Mouse (Mus musculus) heart, embryonic 14.5 days (tissue): ENCODE data around the gene Morn1. TPM values are rescaled to one million over a fixed set of nuclear protein-coding genes. Genes with fewer than 3 reads are reported as not detected.

Experiments used
- ATAC-seq: fragments of 200-750 bp; cut with Nextera tagmentation; 2 replicates; pipeline ENCODE4 v1.8.0; 2017; ENCODE audit warnings: low read depth, moderate TSS enrichment; ENCODE audit not compliant: insufficient number of reproducible peaks, insufficient read depth, low FRiP score
- H3K27ac ChIP-seq, 2 experiments: fragments of 200-500 bp in 1 of 2; fragments of 300-500 bp in 1 of 2; sonication (generic) in 1 of 2; replicated peaks in 1 of 2; 2 replicates each; pipeline ENCODE4 v1.5.1; 2012 to 2014; ENCODE audit warnings: low read depth in 2 of 2, low read length in 2 of 2, control low read depth in 1 of 2, mild to moderate bottlenecking in 1 of 2, mixed read lengths in 1 of 2; ENCODE audit not compliant: control insufficient read depth in 1 of 2, insufficient read depth in 1 of 2
- H3K27me3 ChIP-seq: fragments of 300-500 bp; sonication (generic); 2 replicates; pipeline ENCODE4 v1.6.1; 2014; ENCODE audit warnings: mild to moderate bottlenecking, low read length, control low read depth; ENCODE audit not compliant: control insufficient read depth, insufficient read depth
- H3K36me3 ChIP-seq: fragments of 300-500 bp; sonication (generic); 2 replicates; pipeline ENCODE4 v1.6.1; 2014; ENCODE audit warnings: mild to moderate bottlenecking, control low read depth, low read length, mixed read lengths; ENCODE audit not compliant: control insufficient read depth, insufficient read depth
- H3K4me1 ChIP-seq, 2 experiments: fragments of 200-500 bp in 1 of 2; fragments of 300-500 bp in 1 of 2; sonication (generic) in 1 of 2; 2 replicates each; pipeline ENCODE4 v1.6.1; 2012 to 2014; ENCODE audit warnings: low read length in 2 of 2, control low read depth in 1 of 2, mixed read lengths in 1 of 2; ENCODE audit not compliant: control insufficient read depth in 2 of 2, insufficient read depth in 2 of 2
- H3K4me2 ChIP-seq: fragments of 300-500 bp; sonication (generic); 2 replicates; pipeline ENCODE4 v1.6.1; 2014; ENCODE audit warnings: mild to moderate bottlenecking, low read length
- H3K4me3 ChIP-seq, 2 experiments: fragments of 200-500 bp in 1 of 2; fragments of 300-500 bp in 1 of 2; sonication (generic) in 1 of 2; 2 replicates each; pipeline ENCODE4 v1.5.1; 2012 to 2014; ENCODE audit warnings: low read length in 2 of 2, mild to moderate bottlenecking in 2 of 2, control low read depth in 1 of 2, low read depth in 1 of 2, moderate library complexity in 1 of 2; ENCODE audit not compliant: control insufficient read depth in 1 of 2, insufficient read depth in 1 of 2
- H3K9ac ChIP-seq: fragments of 300-500 bp; sonication (generic); 2 replicates; pipeline ENCODE4 v1.6.1; 2014; ENCODE audit warnings: mild to moderate bottlenecking, low read length
- H3K9me3 ChIP-seq: fragments of 300-500 bp; sonication (generic); 2 replicates; pipeline ENCODE4 v1.6.1; 2016; ENCODE audit warnings: low read length, control low read depth; ENCODE audit not compliant: control insufficient read depth
- WGBS: fragments of 180-500 bp; shearing (Covaris S2); extraction: QIAGEN DNeasy Blood & Tissue Kit; methylation state at CpG from one replicate; pipeline ENCODE4 v1.1.7; 2014; 5-methylcytosine and 5-hydroxymethylcytosine counted together
- polyA plus RNA-seq: library from polyadenylated mRNA; unstranded; fragments of >200 nt; fragmentation: Nextera tagmentation; extraction: Ambion mirVana; gene quantifications from 2 replicates; pipeline ENCODE4 v1.2.1, GENCODE M21; 2014

Gene Morn1
- 2.5 and 3.0 TPM in 2 replicates for polyA plus RNA-seq

- H3K27me3 ChIP-seq: no peaks in the 10 kb centered on the region
- peak within 1 kb of the TSS; percentile 99 for H3K4me2 ChIP-seq
- WGBS: under 1% methylated on average over 83 of the region's 85 CpGs
- peak; percentile 95 for ATAC-seq
- peak within 1 kb of the TSS; percentile 95 to 97 for H3K4me3 ChIP-seq
- H3K9me3 ChIP-seq: no peaks in the 10 kb centered on the region
- peak within 1 kb of the TSS; percentile 86 to 93 for H3K27ac ChIP-seq
- H3K4me1 ChIP-seq: peaks cover 6 to 24% of the 10 kb centered on the region in 2 experiments; a peak in 3 of 4 replicates
- H3K9ac ChIP-seq: peak within 1 kb of the TSS; percentile 95
- peaks cover 28% of the 10 kb centered on the region for H3K36me3 ChIP-seq
These were observed at the start of gene Morn1, which contains the start of gene Rer1 for GRCm38 (mm10) chr4:155086108-155087024. Gene Morn1 (plus strand): TSS chr4:155086577. Gene Rer1 (minus strand): TSS chr4:155086382.

GRCm38 (mm10) chr4:155040197-155040596, 46.2 kb upstream of the Morn1 start:
- Histone ChIP-seq H3K4me2 (no peak overlapping the region), H3K9ac (no peak overlapping the region), H3K9me3 (no peaks in the 10 kb centered on the region), H3K27me3 (peaks cover 86% of the 10 kb centered on the region), H3K36me3 (no peaks in the 10 kb centered on the region), H3K4me1 (no peaks in the 10 kb centered on the region), H3K27ac (no peak overlapping the region), H3K4me3 (no peak overlapping the region)
- 56% methylated on average over 9 of the region's 9 CpGs for WGBS
- ATAC-seq: no peak

DNA sequence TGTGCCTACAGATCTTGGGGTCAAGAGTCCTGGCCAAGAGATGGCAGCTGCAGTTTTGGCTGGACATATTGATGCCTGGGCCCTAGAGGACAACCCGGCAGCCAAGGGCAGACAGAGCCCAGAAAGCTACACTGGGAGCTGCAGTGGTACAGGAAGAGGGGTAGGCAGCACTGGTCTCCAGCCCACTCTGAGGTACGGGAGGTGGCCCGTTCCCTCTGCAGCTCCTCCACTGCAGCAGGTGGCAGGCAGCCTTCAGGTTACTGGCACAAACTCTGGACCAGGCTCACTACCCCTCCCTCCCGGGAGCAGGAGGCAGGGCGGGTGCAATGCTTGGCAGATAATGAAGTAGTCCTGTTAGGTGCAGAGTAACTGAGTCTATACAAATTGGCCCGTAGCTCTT, 45.7 kb upstream of the Morn1 start:
- Histone ChIP-seq H3K9ac (no peak overlapping the region), H3K4me3 (no peak overlapping the region), H3K4me2 (no peak overlapping the region), H3K4me1 (no peaks in the 10 kb centered on the region), H3K27me3 (peaks cover 86% of the 10 kb centered on the region), H3K27ac (no peak overlapping the region), H3K9me3 (no peaks in the 10 kb centered on the region), H3K36me3 (no peaks in the 10 kb centered on the region)
- 64% methylated on average over 6 of the region's 6 CpGs for WGBS
- no peak for ATAC-seq

DNA sequence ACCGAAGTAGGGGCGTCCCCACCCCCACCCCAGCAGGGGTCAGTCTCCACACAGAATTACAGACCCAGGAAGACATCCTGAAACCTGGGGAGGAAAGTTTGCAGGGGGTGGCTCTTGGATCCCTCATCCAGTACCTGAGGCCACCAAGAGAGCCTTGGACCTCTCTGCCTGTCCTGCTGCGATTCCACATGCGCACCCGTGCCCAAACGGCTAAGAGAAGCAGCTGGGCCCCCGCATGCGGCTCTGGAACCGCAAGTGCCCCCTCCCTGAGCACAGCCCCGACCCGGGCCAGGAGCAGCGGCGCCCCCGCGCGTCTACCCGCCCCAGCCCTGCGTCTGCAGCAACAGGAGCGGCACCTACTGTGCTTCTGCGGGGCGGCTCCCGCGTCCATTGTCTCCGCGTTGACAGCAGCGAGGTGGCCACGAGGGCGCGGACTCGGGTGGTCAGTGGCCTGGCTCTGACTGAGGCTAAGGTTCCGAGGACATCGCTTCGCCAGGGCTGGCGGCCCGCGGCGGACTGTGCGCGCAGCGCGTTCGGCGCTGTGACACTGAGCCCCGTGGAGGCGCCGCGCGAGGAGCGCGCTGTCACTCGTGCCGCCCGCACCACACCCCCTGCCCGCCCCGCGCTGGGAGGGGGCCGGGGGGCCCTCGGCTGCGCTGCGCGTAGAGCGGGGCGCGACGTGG, 43.6 kb upstream of the Morn1 start:
- Histone ChIP-seq H3K4me1 (no peaks in the 10 kb centered on the region), H3K27me3 (peaks cover 82% of the 10 kb centered on the region), H3K4me3 (peak overlapping the region in 1 of 2 experiments; percentile 19; a peak in 1 of 4 replicates), H3K4me2 (peak overlapping the region; percentile 34), H3K9ac (no peak overlapping the region), H3K9me3 (no peaks in the 10 kb centered on the region), H3K36me3 (no peaks in the 10 kb centered on the region), H3K27ac (no peak overlapping the region)
- 3% methylated on average over 54 of the region's 65 CpGs for WGBS
- no peak for ATAC-seq

GRCm38 (mm10) chr4:155043289-155043625, 43.1 kb upstream of the Morn1 start:
- Histone ChIP-seq H3K27ac (no peak overlapping the region), H3K4me2 (peak overlapping the region; percentile 34), H3K27me3 (peaks cover 81% of the 10 kb centered on the region), H3K4me1 (no peaks in the 10 kb centered on the region), H3K36me3 (no peaks in the 10 kb centered on the region), H3K4me3 (peak overlapping the region in 1 of 2 experiments; percentile 19; a peak in 1 of 4 replicates), H3K9me3 (no peaks in the 10 kb centered on the region), H3K9ac (no peak overlapping the region)
- no peak for ATAC-seq
- 3% methylated on average over 25 of the region's 25 CpGs for WGBS

DNA sequence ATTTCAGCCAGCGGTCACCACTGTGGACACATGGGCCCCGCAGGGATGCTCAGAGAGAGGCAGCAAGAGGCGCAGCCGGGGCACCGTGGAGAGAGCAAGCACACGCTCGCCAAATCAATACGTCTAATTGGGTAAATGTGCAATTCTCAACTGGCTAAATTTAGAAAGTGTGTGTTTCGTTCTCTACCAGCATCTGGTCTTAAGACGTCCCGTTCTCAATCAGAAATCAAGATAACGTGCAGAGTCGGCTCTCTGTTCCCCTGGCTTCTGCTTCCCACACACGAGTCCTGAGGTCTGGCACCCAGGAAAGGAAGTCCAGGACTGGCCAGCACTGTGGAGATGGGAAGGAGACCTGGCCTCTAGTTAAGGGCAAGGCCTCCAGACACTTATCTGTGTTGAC, 39.7 kb upstream of the Morn1 start:
- Histone ChIP-seq H3K9ac (no peak overlapping the region), H3K4me1 (no peaks in the 10 kb centered on the region), H3K27ac (no peak overlapping the region), H3K36me3 (no peaks in the 10 kb centered on the region), H3K4me2 (no peak overlapping the region), H3K9me3 (no peaks in the 10 kb centered on the region), H3K4me3 (no peak overlapping the region), H3K27me3 (peaks cover 59% of the 10 kb centered on the region)
- 62% methylated on average over 14 of the region's 14 CpGs for WGBS
- ATAC-seq: no peak

GRCm38 (mm10) chr4:155050116-155050515, 36.3 kb upstream of the Morn1 start:
- H3K9ac ChIP-seq: no peak overlapping the region
- no peak overlapping the region for H3K27ac ChIP-seq
- WGBS: 73% methylated on average over 7 of the region's 7 CpGs
- no peaks in the 10 kb centered on the region; a peak in 1 of 4 replicates for H3K4me1 ChIP-seq
- ATAC-seq: no peak
- peaks cover 24% of the 10 kb centered on the region for H3K27me3 ChIP-seq
- no peak overlapping the region for H3K4me3 ChIP-seq
- H3K9me3 ChIP-seq: no peaks in the 10 kb centered on the region
- no peaks in the 10 kb centered on the region for H3K36me3 ChIP-seq
- no peak overlapping the region for H3K4me2 ChIP-seq
